24 mouse cellular contexts compared by ENCODE assay signal in the genomic region with DNA sequence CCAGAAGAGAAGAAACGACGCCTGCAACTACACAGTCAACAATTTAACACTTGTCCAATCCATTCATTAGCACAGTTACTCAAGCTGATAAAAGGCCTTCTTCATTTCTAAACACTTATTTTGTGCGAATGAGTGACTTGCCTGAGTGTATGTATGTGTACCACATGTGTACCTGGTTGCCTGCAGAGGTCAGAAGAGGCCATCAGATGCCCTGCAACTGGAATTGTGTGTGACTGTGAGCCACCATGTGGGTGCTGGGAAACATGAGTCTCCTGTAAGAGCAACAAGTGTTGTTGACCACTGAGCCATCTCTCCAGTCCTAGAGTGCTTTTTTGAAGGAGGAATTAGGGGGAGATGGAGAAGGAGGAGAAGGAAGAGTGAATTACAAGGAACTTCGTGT.
DNase-seq lines count a peak whose midpoint lies in the region; ATAC-seq and TF ChIP-seq lines count a peak whose summit lies in the region.
"Had no signal": no experiment of that assay in that cellular context is flagged by ENCODE, and none has a peak within 500 bp of the region (broad histone marks: within the 10 kb centered on the region; RNA-seq: fewer than 3 reads in every experiment).

No protein-coding gene starts in this region.

- no peaks in the 10 kb centered on the region for H3K4me1 ChIP-seq in intestine, postnatal 0 days (replicated peaks; ENCODE audit: control insufficient read depth, insufficient read depth, low read length)
- H3K4me1 ChIP-seq in intestine, embryonic 15.5 days (replicated peaks): no peaks in the 10 kb centered on the region
- H3K4me1 ChIP-seq in lung, postnatal 0 days (ENCODE audit: insufficient read depth, low read depth, low read length): no peaks in the 10 kb centered on the region
- H3K4me1 ChIP-seq in small intestine, adult 2 months (ENCODE audit: control insufficient read depth, insufficient read depth, insufficient read length, low read length): no peaks in the 10 kb centered on the region
- H3K4me1 ChIP-seq: embryonic facial prominence, embryonic 10.5 days; embryonic facial prominence, embryonic 13.5 days; forebrain, embryonic 12.5 days; forebrain, embryonic 15.5 days; hindbrain, embryonic 12.5 days; hindbrain, embryonic 15.5 days had no signal

- no peak overlapping the region for H3K4me3 ChIP-seq in intestine, postnatal 0 days (ENCODE audit: low read depth, low read length)
- H3K4me3 ChIP-seq in intestine, embryonic 15.5 days (replicated peaks): no peak overlapping the region
- H3K4me3 ChIP-seq in lung, postnatal 0 days (ENCODE audit: low read depth, low read length): no peak overlapping the region
- no peak overlapping the region for H3K4me3 ChIP-seq in small intestine, adult 2 months (ENCODE audit: low read depth, low read length)
- H3K4me3 ChIP-seq: embryonic facial prominence, embryonic 10.5 days; embryonic facial prominence, embryonic 13.5 days; erythroblast, embryonic 14.5 days; forebrain, embryonic 12.5 days; forebrain, embryonic 15.5 days; heart, adult 2 months; hindbrain, embryonic 12.5 days; hindbrain, embryonic 15.5 days had no signal

- no peak for ATAC-seq in intestine, postnatal 0 days
- no peak for ATAC-seq in intestine, embryonic 15.5 days
- no peak for ATAC-seq in lung, postnatal 0 days
- ATAC-seq: forebrain, embryonic 15.5 days had no signal

- no peaks in the 10 kb centered on the region for H3K27me3 ChIP-seq in intestine, postnatal 0 days (replicated peaks; ENCODE audit: control insufficient read depth, insufficient read depth, low read length)
- H3K27me3 ChIP-seq in intestine, embryonic 15.5 days (replicated peaks): no peaks in the 10 kb centered on the region
- H3K27me3 ChIP-seq in lung, postnatal 0 days (replicated peaks; ENCODE audit: insufficient read depth, low read length): no peaks in the 10 kb centered on the region
- H3K27me3 ChIP-seq in small intestine, adult 2 months (ENCODE audit: control insufficient read depth, insufficient read depth, low read length): no peaks in the 10 kb centered on the region
- H3K27me3 ChIP-seq: embryonic facial prominence, embryonic 13.5 days; forebrain, embryonic 12.5 days; forebrain, embryonic 15.5 days; hindbrain, embryonic 12.5 days; hindbrain, embryonic 15.5 days had no signal

- H3K36me3 ChIP-seq in intestine, postnatal 0 days (ENCODE audit: control insufficient read depth, insufficient read depth): no peaks in the 10 kb centered on the region
- no peaks in the 10 kb centered on the region for H3K36me3 ChIP-seq in intestine, embryonic 15.5 days
- H3K36me3 ChIP-seq in lung, postnatal 0 days (ENCODE audit: insufficient read depth, low read length): no peaks in the 10 kb centered on the region
- H3K36me3 ChIP-seq in small intestine, adult 2 months (ENCODE audit: control insufficient read depth, insufficient read depth, low read length): no peaks in the 10 kb centered on the region
- H3K36me3 ChIP-seq: embryonic facial prominence, embryonic 10.5 days; embryonic facial prominence, embryonic 13.5 days; forebrain, embryonic 12.5 days; forebrain, embryonic 15.5 days; hindbrain, embryonic 12.5 days; hindbrain, embryonic 15.5 days had no signal

- no peak overlapping the region for H3K4me2 ChIP-seq in intestine, postnatal 0 days (replicated peaks; ENCODE audit: low read depth)
- H3K4me2 ChIP-seq in intestine, embryonic 15.5 days (replicated peaks): no peak overlapping the region
- no peak overlapping the region for H3K4me2 ChIP-seq in lung, postnatal 0 days (replicated peaks; ENCODE audit: low read depth, low read length)
- H3K4me2 ChIP-seq: embryonic facial prominence, embryonic 13.5 days; forebrain, embryonic 12.5 days; forebrain, embryonic 15.5 days; heart, embryonic 11.5 days; hindbrain, embryonic 12.5 days; hindbrain, embryonic 15.5 days had no signal

- no peak overlapping the region for H3K27ac ChIP-seq in intestine, postnatal 0 days (ENCODE audit: low read depth, low read length)
- H3K27ac ChIP-seq in intestine, embryonic 15.5 days: no peak overlapping the region
- no peak overlapping the region for H3K27ac ChIP-seq in lung, postnatal 0 days (ENCODE audit: low read length)
- H3K27ac ChIP-seq in small intestine, adult 2 months (ENCODE audit: insufficient read depth, low read depth, low read length): no peak overlapping the region
- H3K27ac ChIP-seq: embryonic facial prominence, embryonic 10.5 days; embryonic facial prominence, embryonic 13.5 days; forebrain, embryonic 12.5 days; forebrain, embryonic 15.5 days; heart, adult 2 months; hindbrain, embryonic 12.5 days; hindbrain, embryonic 15.5 days had no signal

- WGBS in intestine, postnatal 0 days: 80% methylated on average over 4 of the region's 4 CpGs
- WGBS in intestine, embryonic 15.5 days: 78% methylated on average over 4 of the region's 4 CpGs
- WGBS in lung, postnatal 0 days: 71% methylated on average over 4 of the region's 4 CpGs
- WGBS in small intestine, adult 2 months: 78% methylated on average over 4 of the region's 4 CpGs

- no peak for TF ChIP-seq EP300 in lung, postnatal 0 days (IDR thresholded peaks at IDR 0.05)

- TF ChIP-seq CTCF in intestine, postnatal 0 days (IDR thresholded peaks at IDR 0.05; ENCODE audit: low read depth): peak; percentile 51
- peak; percentile 23 for TF ChIP-seq CTCF in lung, postnatal 0 days (IDR thresholded peaks at IDR 0.05)
- peak; percentile 9; the same call in 1 of the 2 replicates for TF ChIP-seq CTCF in small intestine, adult 2 months (IDR thresholded peaks at IDR 0.05; ENCODE audit: extremely low read depth, insufficient read length, insufficient replicate concordance, low read depth, low read length)

- TF ChIP-seq POLR2A in small intestine, adult 2 months (IDR thresholded peaks at IDR 0.05; ENCODE audit: low read depth, low read length): no peak

- DNase-seq in lung, postnatal 0 days (ENCODE audit: low spot score): no peak
- no peak for DNase-seq in lung, postnatal 25 days (ENCODE audit: low spot score)
- no peak for DNase-seq in layer of hippocampus, postnatal 36 days
- no peak for DNase-seq in left cerebral cortex, adult 9 months (ENCODE audit: low spot score in 2 of 2)
- DNase-seq: adrenal gland, adult 8-10 months; adrenal gland, postnatal 25 days; B cell, adult 2 months; cerebellum, adult 11-12 months; cerebellum, adult 8-10 months; cerebellum, postnatal 36 days; embryo, embryonic 11 days; gastrocnemius, postnatal 25 days; heart, adult 2 months had no signal

- H3K9me3 ChIP-seq in intestine, postnatal 0 days (ENCODE audit: control insufficient read depth): no peaks in the 10 kb centered on the region
- H3K9me3 ChIP-seq in intestine, embryonic 15.5 days: no peaks in the 10 kb centered on the region
- no peaks in the 10 kb centered on the region for H3K9me3 ChIP-seq in lung, postnatal 0 days (ENCODE audit: low read length)
- H3K9me3 ChIP-seq: embryonic facial prominence, embryonic 10.5 days; embryonic facial prominence, embryonic 13.5 days; forebrain, embryonic 12.5 days; forebrain, embryonic 15.5 days; hindbrain, embryonic 12.5 days; hindbrain, embryonic 15.5 days had no signal

- H3K9ac ChIP-seq in intestine, postnatal 0 days (ENCODE audit: low read depth, low read length): no peak overlapping the region
- H3K9ac ChIP-seq in intestine, embryonic 15.5 days: no peak overlapping the region
- H3K9ac ChIP-seq in lung, postnatal 0 days (replicated peaks; ENCODE audit: low read depth): no peak overlapping the region
- H3K9ac ChIP-seq: embryonic facial prominence, embryonic 13.5 days; forebrain, embryonic 12.5 days; forebrain, embryonic 15.5 days; hindbrain, embryonic 12.5 days; hindbrain, embryonic 15.5 days had no signal
